Mouse (Mus musculus) midbrain, postnatal 0 days (tissue): ENCODE results near the gene Cyp2d10. TPM values are rescaled to one million over a fixed set of nuclear protein-coding genes. Genes with fewer than 3 reads are reported as not detected.
"Not testable (repeated sequence)": the region's sequence is repeated elsewhere in the genome, so short reads cannot be mapped to it uniquely, and the experiment has no call there.

Source experiments
- ATAC-seq: fragments of 200-750 bp; cut with Nextera tagmentation; 2 replicates; pipeline ENCODE4 v1.8.0; 2017; ENCODE audit warnings: moderate number of reproducible peaks, mild to moderate bottlenecking, moderate TSS enrichment, moderate library complexity; ENCODE audit not compliant: low FRiP score
- DNase-seq: peaks from one replicate; pipeline ENCODE4 v3.0.0-alpha.2; 2015; ENCODE audit warnings: low spot score
- H3K27ac ChIP-seq: fragments of 300-500 bp; sonication (generic); 2 replicates; pipeline ENCODE4 v1.5.1; 2014; ENCODE audit warnings: low read depth, mild to moderate bottlenecking, low read length, mixed read lengths
- H3K27me3 ChIP-seq: fragments of 300-500 bp; sonication (generic); 2 replicates; pipeline ENCODE4 v1.6.1; 2014; ENCODE audit warnings: low read length, control low read depth, mixed read lengths; ENCODE audit not compliant: insufficient read depth
- H3K36me3 ChIP-seq: fragments of 300-500 bp; sonication (generic); 2 replicates; pipeline ENCODE4 v1.6.1; 2014; ENCODE audit warnings: low read length, control low read depth, mixed read lengths; ENCODE audit not compliant: insufficient read depth
- H3K4me1 ChIP-seq: fragments of 300-500 bp; sonication (generic); 2 replicates; pipeline ENCODE4 v1.6.1; 2014; ENCODE audit warnings: mild to moderate bottlenecking, control low read depth, antibody characterized with exemption, low read length, mixed read lengths; ENCODE audit not compliant: insufficient read depth
- H3K4me2 ChIP-seq: fragments of 300-500 bp; sonication (generic); 2 replicates; pipeline ENCODE4 v1.6.1; 2014; ENCODE audit warnings: low read depth, mild to moderate bottlenecking, low read length, mixed read lengths; ENCODE audit not compliant: poor library complexity, severe bottlenecking
- H3K4me3 ChIP-seq: fragments of 300-500 bp; sonication (generic); 2 replicates; pipeline ENCODE4 v1.5.1; 2014; ENCODE audit warnings: low read depth, mild to moderate bottlenecking, low read length, moderate library complexity
- H3K9ac ChIP-seq: fragments of 300-500 bp; sonication (generic); replicated peaks from 2 replicates; pipeline ENCODE4 v1.6.1; 2014; ENCODE audit warnings: mild to moderate bottlenecking, low read length, moderate library complexity, mixed read lengths; ENCODE audit not compliant: poor library complexity, severe bottlenecking
- H3K9me3 ChIP-seq: fragments of 300-500 bp; sonication (generic); 2 replicates; pipeline ENCODE4 v1.6.1; 2016; ENCODE audit warnings: low read length, control low read depth
- CTCF ChIP-seq: IDR thresholded peaks from 2 replicates; pipeline ENCODE4 v1.5.1; 2016; ENCODE audit warnings: antibody characterized with exemption, mild to moderate bottlenecking
- WGBS: fragments of 180-500 bp; shearing (Covaris S2); extraction: QIAGEN DNeasy Blood & Tissue Kit; methylation state at CpG from one replicate; pipeline ENCODE4 v1.1.7; 2014; 5-methylcytosine and 5-hydroxymethylcytosine counted together
- polyA plus RNA-seq: library from polyadenylated mRNA; unstranded; fragments of >200 nt; fragmentation: Nextera tagmentation; extraction: Ambion mirVana; gene quantifications from 2 replicates; pipeline ENCODE4 v1.2.1, GENCODE M21; 2015
- total RNA-seq: library from RNA; depleted of rRNA; stranded (reverse); fragments of >200 nt; gene quantifications from 2 replicates; pipeline ENCODE4 v1.2.3, GENCODE M21; 2014

Cyp2d10 gene
- total and polyA plus RNA-seq, 2 experiments from 2014 or later = not detected

DNA sequence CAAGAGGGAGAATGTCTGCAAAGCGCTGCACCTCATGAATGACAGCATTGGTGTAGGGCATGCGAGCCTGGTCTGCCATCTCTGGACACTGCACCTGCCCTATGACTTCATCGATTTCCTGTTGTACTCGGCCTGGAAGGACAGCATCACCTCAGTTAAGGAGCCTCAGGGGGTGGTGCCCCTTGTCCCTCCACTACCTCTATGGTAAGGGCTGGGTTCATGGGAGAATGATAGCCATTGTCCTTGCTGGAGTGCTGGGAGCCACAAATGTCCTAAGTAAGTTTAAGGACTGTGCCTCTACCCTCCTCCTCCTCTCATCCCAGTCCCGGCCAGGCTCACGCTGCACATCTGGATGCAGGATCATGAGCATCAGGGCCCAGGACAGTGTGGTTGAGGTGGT is 34.5 kb downstream of the Cyp2d10 start:
- no peak for TF ChIP-seq CTCF
- WGBS = 92% methylated on average over 6 of the region's 6 CpGs
- DNase-seq = no peak
- Histone ChIP-seq H3K27ac (no peak overlapping the region), H3K4me3 (no peak overlapping the region), H3K9ac (no peak overlapping the region), H3K4me2 (no peak overlapping the region), H3K9me3 (no peaks in the 10 kb centered on the region), H3K36me3 (no peaks in the 10 kb centered on the region), H3K4me1 (no peaks in the 10 kb centered on the region), H3K27me3 (no peaks in the 10 kb centered on the region)
- no peak for ATAC-seq

DNA sequence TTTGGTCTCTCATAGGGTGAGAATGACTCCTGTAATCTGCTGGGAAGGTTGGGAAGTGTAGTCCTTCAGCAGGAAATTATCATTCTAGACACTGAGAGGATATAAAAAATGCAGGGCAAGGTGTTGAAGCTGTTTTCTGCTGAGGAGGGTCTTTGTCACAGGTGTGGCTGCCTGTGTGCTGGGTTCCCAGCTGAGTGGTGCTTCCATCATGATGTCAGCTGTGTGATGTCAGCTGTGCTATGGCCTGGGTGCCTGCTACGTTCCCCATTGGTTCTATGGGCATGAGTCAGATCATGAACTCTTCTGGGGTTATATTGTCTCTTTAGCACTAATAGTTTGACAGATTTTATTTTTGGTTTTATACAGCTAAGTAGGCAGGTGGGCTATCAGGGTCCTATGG is 38.1 kb downstream of the Cyp2d10 start:
- H3K27me3 ChIP-seq = no peaks in the 10 kb centered on the region
- no peak for TF ChIP-seq CTCF
- 88% methylated on average over 1 of the region's 1 CpGs for WGBS
- no peaks in the 10 kb centered on the region for H3K36me3 ChIP-seq
- no peaks in the 10 kb centered on the region for H3K4me1 ChIP-seq
- no peaks in the 10 kb centered on the region for H3K9me3 ChIP-seq
- H3K4me3 ChIP-seq = no peak overlapping the region
- H3K27ac ChIP-seq = no peak overlapping the region
- H3K9ac ChIP-seq = no peak overlapping the region
- DNase-seq (no peak), ATAC-seq (no peak)
- H3K4me2 ChIP-seq = no peak overlapping the region

DNA sequence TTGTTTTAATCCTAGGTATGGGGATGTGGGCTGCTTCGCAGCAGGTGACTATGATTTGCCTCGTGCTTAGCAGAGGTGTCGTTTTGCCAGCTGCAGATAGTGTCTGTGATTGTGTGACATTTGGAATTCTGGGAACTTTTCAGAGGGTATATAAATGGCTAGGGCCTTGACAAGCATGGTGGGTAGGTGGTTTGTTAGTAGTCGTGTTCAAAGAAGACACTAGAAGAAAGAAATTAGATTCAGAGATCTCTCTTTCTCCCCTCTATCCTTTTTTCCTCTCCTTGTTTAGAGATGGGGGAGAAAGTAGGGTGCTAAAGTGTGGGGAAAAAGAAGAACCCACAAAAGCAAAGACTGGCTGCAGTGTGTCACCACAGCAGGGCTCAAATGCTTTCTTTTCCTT is 38.8 kb downstream of the Cyp2d10 start:
- no peak for DNase-seq
- no peaks in the 10 kb centered on the region for H3K4me1 ChIP-seq
- no peaks in the 10 kb centered on the region for H3K9me3 ChIP-seq
- no peak for TF ChIP-seq CTCF
- no peak overlapping the region for H3K9ac ChIP-seq
- H3K4me2 ChIP-seq = no peak overlapping the region
- WGBS = 90% methylated on average over 4 of the region's 4 CpGs
- ATAC-seq = no peak
- H3K27ac ChIP-seq = no peak overlapping the region
- H3K4me3 ChIP-seq = no peak overlapping the region
- H3K27me3 ChIP-seq = no peaks in the 10 kb centered on the region
- H3K36me3 ChIP-seq = no peaks in the 10 kb centered on the region

DNA sequence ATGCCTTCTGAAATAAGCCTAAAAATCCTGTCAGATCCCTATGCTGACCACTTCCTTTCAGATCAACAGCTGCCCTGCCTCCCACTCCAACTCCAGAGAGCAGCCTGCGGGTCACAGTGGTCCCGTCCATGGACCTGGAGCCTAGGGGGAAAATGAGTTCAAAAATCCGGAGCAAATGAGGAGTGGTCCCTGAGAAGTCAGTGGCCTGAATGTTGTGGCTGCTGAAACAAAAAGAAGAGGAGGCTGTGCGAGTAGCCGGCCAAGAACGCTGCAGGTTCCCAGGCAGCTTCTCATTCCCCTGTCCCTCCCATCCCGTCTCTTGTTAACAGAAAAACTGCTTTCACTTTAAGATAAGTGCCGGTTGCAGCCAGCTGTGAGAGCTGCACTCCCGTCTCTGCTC is 42.4 kb downstream of the Cyp2d10 start:
- H3K36me3 ChIP-seq, H3K4me2 ChIP-seq: not testable (repeated sequence)
- whole genome bisulfite sequencing = 18% methylated on average over 6 of the region's 9 CpGs

DNA sequence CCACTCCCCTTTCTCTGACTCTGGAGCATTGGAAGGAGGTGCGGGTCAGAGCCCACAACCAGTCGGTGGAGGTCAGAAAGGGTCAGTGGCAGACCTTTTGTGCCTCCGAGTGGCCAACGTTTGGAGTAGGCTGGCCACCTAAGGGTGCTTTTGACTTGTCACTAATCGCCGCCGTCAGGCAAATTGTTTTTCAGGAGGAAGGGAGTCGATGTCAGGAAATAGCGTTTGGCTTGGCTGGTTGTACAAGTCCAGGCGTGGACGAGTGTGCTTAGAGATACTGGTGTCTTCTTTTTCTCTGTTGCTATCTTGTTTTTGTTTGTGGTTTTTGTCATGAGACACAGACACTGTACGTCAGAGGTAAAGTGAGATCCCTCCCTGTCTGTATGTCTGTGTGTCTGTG is 43.2 kb downstream of the Cyp2d10 start:
- not testable (repeated sequence) for H3K27me3 ChIP-seq, H3K4me3 ChIP-seq, ATAC-seq, H3K27ac ChIP-seq, H3K9ac ChIP-seq, H3K36me3 ChIP-seq, H3K9me3 ChIP-seq, DNase-seq, H3K4me1 ChIP-seq, H3K4me2 ChIP-seq
- WGBS = 93% methylated on average over 7 of the region's 12 CpGs

More for the DNA sequence above, 42.4 kb downstream of the Cyp2d10 start:
- H3K9ac ChIP-seq, H3K4me3 ChIP-seq, H3K27me3 ChIP-seq, H3K9me3 ChIP-seq, H3K4me1 ChIP-seq, DNase-seq, H3K27ac ChIP-seq, ATAC-seq: not testable (repeated sequence)

DNA sequence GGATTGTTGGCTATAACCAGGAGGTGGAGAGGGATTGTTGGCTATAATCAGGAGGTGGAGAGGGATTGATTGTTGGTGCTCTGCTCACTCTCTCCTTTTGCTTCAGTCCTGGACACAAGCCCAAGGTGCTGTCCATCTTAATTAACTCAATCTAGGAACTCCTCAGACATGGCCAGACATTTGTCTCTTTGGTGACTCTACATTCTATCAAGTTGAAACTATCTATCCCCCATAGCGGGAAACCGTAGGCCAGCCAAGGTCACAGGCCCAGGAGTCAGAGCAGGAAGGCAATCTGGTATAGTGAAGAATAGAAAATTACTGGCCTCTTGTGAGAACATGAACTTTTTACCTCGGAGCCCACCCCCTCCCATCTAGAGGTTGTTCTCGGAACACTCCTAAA is 44.8 kb downstream of the Cyp2d10 start:
- H3K27me3 ChIP-seq = no peaks in the 10 kb centered on the region
- 86% methylated on average over 3 of the region's 4 CpGs for WGBS
- ATAC-seq (no peak), DNase-seq (no peak)
- no peak overlapping the region for H3K4me3 ChIP-seq
- no peaks in the 10 kb centered on the region for H3K9me3 ChIP-seq
- TF ChIP-seq CTCF = no peak
- no peak overlapping the region for H3K4me2 ChIP-seq
- no peaks in the 10 kb centered on the region for H3K4me1 ChIP-seq
- no peak overlapping the region for H3K27ac ChIP-seq
- no peaks in the 10 kb centered on the region for H3K36me3 ChIP-seq
- H3K9ac ChIP-seq = no peak overlapping the region
